Mouse (Mus musculus) right cerebral cortex, adult 2 months (tissue): ENCODE data around the gene Cd4.
"Not testable (repeated sequence)": the region's sequence is repeated elsewhere in the genome, so short reads cannot be mapped to it uniquely, and the experiment has no call there.

ENCODE experiments used
- DNase-seq, 2 experiments: peaks; one replicate each; pipeline ENCODE4 v3.0.0; 2021 to 2022; ENCODE audit warnings: low spot score in 2 of 2

The Cd4 gene

DNA sequence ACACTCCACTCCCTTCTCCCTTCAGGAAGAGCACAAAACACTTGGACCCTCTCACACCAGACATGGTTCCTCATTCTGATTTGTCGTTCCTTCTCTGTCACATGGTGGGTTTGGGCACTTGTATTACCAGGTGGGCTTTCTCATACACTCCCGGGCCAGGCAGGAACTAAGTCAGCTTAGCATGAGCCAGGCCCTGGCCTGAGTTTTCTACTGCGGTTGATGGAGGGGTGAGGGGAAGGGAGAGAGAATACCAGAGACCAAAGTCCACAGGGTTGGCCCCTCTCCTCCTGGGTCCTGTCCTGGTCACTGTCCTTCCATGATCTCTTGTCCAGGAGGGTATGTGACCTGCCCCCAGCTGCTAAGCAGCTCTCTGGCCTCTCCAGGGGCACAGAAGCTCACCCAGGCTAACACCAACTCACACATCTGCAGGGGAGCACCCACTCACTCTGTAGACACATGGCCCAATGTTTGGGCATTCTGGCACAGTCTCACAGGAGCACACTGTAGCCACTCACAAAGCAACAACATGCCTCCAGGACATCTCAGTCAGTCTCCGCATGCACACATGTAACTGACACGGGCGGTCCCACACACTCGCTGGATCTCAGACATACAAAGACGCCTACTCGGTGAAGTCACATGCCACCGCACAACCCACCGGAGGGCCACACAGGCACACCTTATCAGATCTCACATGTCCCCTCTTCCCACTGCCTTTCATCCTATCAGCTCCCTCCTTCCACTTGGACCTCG lies 28.1 kb upstream of the Cd4 start:
- peak; percentile 75 to 81 for DNase-seq

DNA sequence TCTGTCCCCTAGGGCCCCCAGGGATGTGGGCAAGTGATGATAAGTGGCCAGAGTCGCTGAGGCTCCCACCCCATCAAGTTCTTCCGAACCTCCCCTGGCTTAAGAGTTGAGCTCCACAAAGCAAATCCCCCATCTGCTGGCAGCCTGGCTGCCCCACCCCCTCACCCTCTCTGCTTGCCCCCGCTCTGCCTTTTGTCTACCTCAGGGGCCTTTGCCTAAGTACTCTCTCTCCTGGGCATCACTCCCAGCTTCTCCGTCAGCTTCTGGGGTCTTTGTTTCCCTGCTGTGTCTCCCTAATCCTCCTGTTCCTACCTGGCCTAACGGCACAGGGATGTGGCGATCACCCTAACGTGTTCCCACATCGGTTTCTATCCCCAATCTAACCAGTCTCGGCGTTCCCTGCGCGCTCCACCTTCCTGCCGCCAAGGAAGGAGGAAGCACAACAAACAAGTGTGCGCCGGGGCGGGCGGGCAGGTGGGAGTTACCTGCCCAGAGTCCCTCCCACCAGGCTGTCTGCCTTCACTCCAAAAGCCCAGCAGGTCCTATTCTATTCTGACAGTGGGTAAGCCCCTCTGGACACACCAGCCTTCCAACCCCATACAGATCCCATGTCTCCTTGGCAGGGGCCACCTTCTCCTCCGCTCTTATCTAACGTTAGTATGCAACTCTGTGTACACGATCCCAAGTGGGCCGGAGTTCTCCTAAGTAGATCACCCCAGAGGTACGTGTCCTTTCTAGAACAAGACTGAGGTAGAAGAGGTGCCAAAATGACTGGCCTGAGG lies 27.3 kb upstream of the Cd4 start:
- DNase-seq: peak; percentile 49 to 59

DNA sequence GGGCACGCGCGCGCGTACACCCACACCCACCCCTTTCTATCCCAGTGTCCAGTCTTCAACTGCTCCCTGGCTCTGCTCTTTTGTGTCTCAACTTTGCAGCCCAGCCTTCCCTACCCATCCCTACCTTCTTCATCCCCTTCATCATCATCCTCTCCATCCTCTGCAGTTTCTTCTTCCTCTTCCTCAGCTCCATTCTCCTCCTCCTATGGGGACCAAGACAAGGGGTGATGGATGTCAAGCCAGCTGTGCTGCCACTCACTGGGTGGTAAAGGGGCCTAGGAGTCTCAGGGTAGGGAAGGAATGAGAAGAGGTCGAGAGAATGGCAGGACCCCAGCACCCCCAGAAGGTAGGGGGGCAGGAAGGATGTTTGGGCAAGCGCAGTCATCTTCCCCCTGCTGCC lies 26.5 kb upstream of the Cd4 start:
- DNase-seq: no peak

DNA sequence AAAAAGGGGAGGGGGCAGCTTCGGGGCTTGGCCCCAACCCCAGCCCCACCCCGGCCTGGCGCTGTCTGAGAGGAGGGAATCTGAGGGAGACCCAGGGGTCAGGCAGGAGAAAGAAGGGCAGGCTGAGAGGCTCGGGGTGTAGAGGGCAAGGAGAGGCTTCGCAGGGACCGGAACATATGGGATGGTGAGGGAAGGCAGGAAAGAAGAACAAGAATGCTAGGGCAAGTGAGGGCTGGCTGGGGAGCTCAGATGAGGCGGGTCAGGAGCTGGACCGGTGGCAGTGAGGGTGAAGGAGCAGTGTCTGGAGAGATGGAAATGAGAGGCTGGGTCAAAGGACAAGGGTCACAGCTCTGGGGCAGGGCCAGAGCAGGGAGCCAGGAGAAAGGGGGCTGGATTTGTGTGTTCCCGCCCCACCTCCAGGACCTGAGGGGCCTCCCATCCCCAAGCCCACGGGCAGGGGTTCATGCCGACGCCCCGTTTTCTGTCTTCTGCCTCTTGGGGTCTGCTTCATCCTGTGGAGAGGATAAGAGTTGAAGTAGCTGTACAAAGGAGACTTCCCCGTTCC lies 25.8 kb upstream of the Cd4 start:
- DNase-seq: no peak

- no peak for DNase-seq
Measured at GRCm38 (mm10) chr6:124913214-124913613, 25.2 kb upstream of the Cd4 start.

- DNase-seq: no peak
Measured at GRCm38 (mm10) chr6:124911533-124912218, 23.7 kb upstream of the Cd4 start, which contains the start of gene Lag3. Gene Lag3, minus strand, starts transcription at chr6:124911705.

DNA sequence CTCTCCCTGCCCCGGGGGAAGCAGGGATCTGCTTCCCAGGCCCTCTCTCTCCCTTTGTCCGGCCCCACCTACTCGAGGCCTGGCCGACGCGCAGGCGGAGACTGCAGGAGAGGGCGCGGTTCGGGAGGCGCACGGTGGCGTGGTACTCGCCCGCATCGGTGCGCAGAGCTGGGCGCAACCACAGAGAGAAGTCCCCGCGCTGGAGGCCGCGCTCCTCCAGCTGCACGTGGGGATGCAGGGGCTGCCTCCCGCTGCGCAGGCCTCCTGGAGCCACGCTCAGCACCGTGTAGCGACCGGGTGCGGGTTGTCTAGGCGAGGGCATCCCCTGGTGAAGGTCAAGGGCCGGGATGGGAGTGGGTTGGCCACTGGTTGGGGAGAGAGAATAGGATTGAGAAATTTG lies 22.0 kb upstream of the Cd4 start:
- DNase-seq: no peak

DNA sequence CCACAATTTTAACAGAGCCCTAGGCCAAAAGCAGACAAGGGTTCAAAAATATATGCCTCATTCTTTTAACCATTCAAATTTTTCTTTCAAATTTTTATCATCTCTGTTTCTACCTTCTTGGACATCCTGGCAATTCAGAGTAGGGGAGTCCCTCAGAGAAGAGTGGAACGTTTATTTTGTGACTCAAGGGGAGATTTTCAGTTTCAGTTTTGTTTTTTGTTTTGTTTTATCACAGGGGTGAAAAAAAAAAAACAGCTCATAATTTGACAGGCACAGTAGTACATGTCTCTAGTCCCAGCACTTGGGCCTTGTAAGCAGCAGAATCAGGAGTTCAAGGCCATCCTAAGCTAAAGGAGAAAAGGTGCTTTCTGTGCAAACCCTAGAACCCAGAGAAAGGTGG lies 19.7 kb upstream of the Cd4 start:
- no peak for DNase-seq

DNA sequence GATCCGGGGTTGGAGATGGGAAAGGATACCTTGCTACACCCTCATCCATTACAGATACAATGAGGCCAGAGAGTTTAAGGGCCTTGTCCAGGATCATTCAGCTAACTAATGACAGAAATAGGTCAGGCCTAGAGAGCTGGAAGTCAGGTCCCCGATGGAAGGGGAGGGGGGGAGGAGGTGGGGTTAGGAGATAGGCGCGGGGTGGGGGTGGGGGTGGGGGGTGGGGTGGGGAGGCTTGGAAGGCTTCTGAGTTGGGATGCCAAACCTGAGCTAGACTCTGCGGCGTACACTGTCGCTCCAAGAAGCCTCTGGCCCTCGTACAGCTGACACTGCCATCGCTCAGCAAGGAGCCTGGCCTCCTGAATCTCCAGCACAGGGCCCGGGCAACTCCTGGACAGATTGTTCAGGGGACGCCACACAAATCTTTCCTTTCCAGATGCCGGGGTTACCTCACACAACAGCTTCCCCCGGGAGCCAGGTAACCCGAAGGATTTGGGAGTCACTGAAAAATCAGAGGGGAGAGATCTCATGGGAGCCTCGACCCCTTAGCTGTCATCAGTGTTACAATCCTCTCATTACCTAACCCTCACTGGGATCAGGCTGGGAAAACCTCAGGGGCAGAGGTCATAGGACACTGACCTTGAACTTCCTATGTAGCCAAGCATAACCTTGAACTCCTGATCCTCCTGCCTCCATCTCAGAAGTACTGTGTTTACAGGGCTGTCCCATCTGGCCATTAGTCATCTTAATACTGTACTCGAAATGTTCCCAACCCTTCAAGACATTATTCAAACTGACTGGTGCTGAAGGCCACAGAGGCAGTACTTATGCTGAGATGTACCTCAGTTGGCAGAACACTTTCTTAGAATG lies 17.2 kb upstream of the Cd4 start:
- no peak for DNase-seq

DNA sequence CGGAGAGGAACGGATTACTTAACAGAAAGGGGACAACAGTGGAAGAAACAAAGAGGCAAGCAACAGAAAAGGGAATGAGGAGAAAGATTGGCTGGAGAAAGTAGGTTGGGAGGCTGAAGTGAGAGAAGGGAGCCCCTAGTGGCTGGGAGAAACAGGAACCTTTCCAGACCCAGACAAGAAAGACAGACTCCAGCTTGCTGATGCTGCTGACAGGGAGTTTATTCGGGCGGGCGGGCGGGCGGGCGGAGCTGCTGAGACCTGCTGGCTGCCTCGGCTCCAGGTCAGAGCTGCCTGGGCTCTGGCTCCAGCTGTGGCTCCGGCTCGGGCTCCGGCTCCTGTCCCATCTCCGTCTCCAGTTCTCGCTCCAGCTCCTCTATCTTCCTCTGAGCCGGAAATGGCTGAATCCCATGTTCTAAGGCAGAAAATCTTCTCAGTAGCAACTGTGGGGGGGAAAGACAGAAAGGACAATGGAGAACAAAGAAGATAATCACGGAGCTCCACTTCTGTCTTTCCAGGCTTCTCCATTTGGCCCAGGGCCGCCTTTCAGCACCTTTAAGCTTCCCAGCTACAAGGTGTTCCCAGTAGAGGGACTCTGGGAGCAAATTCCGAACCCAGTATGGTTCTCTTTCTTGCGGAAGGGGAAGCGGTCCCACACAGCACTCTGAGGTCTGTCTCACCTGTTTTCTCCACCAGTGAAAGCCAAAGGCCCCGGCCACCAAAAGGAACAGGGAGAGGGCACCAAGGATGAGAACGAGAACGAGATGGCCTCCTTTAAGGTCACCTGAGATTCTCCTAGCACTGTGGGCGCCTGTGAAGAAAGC lies 16.4 kb upstream of the Cd4 start:
- DNase-seq: peak; percentile 82 to 88

- peak; percentile 93 to 94 for DNase-seq
Measured at GRCm38 (mm10) chr6:124903580-124904151, 15.6 kb upstream of the Cd4 start.

- no peak for DNase-seq
Measured at GRCm38 (mm10) chr6:124901851-124902250, 13.8 kb upstream of the Cd4 start.

GRCm38 (mm10) chr6:124900801-124901480 lies 12.9 kb upstream of the Cd4 start:
- no peak for DNase-seq

DNA sequence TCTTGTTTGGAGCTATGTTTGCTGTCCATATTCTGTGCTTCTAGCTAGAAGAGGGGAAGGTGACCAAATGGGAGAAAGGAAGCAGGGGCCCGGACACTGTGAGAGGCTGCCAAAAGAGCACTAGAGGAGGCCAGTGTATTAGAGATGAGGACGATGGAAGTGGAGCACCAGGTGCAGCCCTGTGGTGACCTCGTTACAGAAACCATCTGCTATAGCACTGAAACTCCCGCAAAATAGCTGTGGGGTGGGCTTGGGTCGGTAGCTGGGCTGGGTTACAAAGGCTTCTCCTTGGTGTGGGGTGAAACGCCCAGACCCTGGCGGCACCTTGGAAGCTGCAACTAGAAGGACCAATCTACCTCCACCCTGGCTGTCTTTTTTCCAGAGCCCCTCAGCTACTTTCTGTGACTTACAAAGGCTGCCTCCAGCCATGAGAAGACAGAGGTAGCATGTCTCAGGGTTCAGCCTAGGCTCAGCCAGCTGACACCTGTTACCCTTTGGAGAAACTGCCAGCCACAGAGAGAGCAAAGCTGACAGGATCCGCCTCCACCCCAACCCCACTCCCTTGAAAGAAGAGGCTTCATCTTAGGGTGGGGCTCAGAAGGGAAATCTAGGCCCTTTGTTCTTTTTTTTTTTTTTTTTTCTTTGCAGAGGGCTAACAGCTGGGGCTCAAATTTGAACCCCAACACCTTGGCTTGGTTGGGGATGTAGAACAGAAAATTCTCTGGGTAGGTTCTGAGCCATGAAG lies 12.2 kb upstream of the Cd4 start:
- DNase-seq: no peak

DNA sequence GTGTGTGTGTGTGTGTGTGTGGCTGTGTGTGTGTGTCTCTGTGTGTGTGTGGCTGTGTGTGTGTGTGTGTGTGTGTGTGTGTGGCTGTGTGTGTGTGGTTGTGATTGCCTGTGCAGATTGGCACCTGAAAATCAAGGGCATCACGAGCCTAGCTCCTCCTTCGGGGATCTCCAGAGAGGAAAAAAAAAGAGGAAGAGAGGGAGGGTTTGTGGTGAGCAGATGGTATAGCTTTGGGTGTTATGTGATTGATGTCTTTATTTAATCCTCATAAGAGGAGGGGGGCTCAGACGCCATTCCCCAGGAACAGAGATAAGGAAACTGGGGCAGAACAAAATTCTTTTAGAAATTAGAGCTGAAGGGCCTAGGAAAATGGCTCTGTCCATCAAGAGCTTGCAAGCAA lies 10.3 kb upstream of the Cd4 start:
- DNase-seq: no peak

- not testable (repeated sequence) for DNase-seq
Measured at GRCm38 (mm10) chr6:124894113-124894512, 6.1 kb upstream of the Cd4 start.

GRCm38 (mm10) chr6:124890997-124891396 lies 3.0 kb upstream of the Cd4 start:
- DNase-seq: no peak

GRCm38 (mm10) chr6:124888555-124889125 lies 619 bp upstream of the Cd4 start:
- DNase-seq: no peak
